Mouse (Mus musculus): ENCODE data around the gene Pcgf2. TPM values are rescaled to one million over a fixed set of nuclear protein-coding genes. Genes with fewer than 3 reads are reported as not detected.

Pcgf2 gene
- total and polyA plus RNA-seq, 2 experiments: 0.37 to 12.0 TPM

- H3K4me3 ChIP-seq (ENCODE audit: insufficient read depth, low read depth, low read length): peak within 1 kb of the TSS; percentile 97
- H3K27ac ChIP-seq (replicated peaks; ENCODE audit: insufficient read depth, low read depth, low read length): peak within 1 kb of the TSS; percentile 95
- no peak for TF ChIP-seq CTCF (IDR thresholded peaks at IDR 0.05; ENCODE audit: low read depth, low read length)
- TF ChIP-seq POLR2A (IDR thresholded peaks at IDR 0.05; ENCODE audit: extremely low read depth, insufficient read depth, low read length): 0 out of 2 replicates have a peak, but pooled peaks have one; percentile 41
- DNase-seq (ENCODE audit: extremely low read depth, low read depth, low spot score): peak; percentile 27
- H3K79me2 ChIP-seq (ENCODE audit: control insufficient read depth, insufficient read depth, low read length): peaks cover 36% of the 10 kb centered on the region
- peaks cover 17% of the 10 kb centered on the region for H3K4me1 ChIP-seq (ENCODE audit: control insufficient read depth, insufficient read depth, low read length)
- H3K27me3 ChIP-seq (ENCODE audit: control insufficient read depth, insufficient read depth, low read length): no peaks in the 10 kb centered on the region
- peak within 1 kb of the TSS; percentile 93 for H3K9ac ChIP-seq (ENCODE audit: low read depth, low read length)
- 1% methylated on average over 63 of the region's 63 CpGs for WGBS
- H3K36me3 ChIP-seq (ENCODE audit: control insufficient read depth, insufficient read depth, low read length): peaks cover 4% of the 10 kb centered on the region
Observed at GRCm38 (mm10) chr11:97744063-97744717, 43.9 kb upstream of the Pcgf2 start, which contains the start of gene Pip4k2b. Pip4k2b (minus strand) TSS chr11:97744704.

DNA sequence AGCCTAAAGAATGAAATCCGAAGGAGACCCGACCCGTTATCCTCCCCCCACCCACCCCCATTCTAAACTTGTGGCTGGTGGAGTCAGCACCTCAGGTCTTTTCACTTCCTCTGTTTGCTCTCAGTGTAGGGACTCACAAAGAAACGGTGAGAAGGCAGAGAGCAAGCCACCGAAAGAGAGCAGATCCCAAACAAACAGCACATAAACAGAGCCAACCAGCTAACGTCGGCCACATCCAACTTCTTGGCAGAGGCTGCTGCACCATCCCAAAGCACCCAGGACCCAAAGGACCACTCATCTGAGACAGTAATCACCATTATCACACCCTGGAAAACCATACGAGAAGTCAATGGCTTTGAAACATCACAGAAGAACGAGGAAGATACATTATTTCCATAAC is 43.1 kb upstream of the Pcgf2 start:
- Histone ChIP-seq H3K4me1 (ENCODE audit: control insufficient read depth, insufficient read depth, low read length) (peaks cover 17% of the 10 kb centered on the region), H3K36me3 (ENCODE audit: control insufficient read depth, insufficient read depth, low read length) (peaks cover 2% of the 10 kb centered on the region), H3K27me3 (ENCODE audit: control insufficient read depth, insufficient read depth, low read length) (no peaks in the 10 kb centered on the region), H3K9ac (ENCODE audit: low read depth, low read length) (peak overlapping the region; percentile 93), H3K4me3 (ENCODE audit: insufficient read depth, low read depth, low read length) (peak overlapping the region; percentile 81), H3K79me2 (ENCODE audit: control insufficient read depth, insufficient read depth, low read length) (peaks cover 36% of the 10 kb centered on the region), H3K27ac (replicated peaks; ENCODE audit: insufficient read depth, low read depth, low read length) (0 out of 2 replicates have a peak overlapping the region, but pooled peaks have one; percentile 5)
- DNase-seq (ENCODE audit: extremely low read depth, low read depth, low spot score): peak; percentile 37
- no peak for TF ChIP-seq POLR2A (IDR thresholded peaks at IDR 0.05; ENCODE audit: extremely low read depth, insufficient read depth, low read length)
- no peak for TF ChIP-seq CTCF (IDR thresholded peaks at IDR 0.05; ENCODE audit: low read depth, low read length)
- 9% methylated on average over 9 of the region's 9 CpGs for WGBS

DNA sequence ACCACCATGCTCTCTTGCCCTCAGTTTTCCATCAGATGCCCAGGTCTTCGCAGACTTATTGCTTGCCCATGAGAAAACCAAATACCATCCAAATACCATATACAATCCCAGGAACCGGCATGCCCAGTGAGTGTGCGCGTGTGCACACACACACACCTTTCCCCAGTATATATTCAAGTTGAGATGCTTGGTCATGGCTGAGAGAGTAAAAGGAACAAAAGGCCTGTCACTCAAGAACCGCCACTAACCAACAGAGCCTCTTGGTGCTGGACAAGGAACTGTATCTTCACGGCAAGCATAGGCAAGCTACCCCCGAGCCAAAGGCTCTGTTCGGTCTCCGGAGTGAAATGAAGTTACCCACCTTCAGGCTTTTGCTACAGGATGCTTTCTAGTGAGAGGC is 42.3 kb upstream of the Pcgf2 start:
- peaks cover 2% of the 10 kb centered on the region for H3K36me3 ChIP-seq (ENCODE audit: control insufficient read depth, insufficient read depth, low read length)
- H3K79me2 ChIP-seq (ENCODE audit: control insufficient read depth, insufficient read depth, low read length): peaks cover 36% of the 10 kb centered on the region
- no peaks in the 10 kb centered on the region for H3K27me3 ChIP-seq (ENCODE audit: control insufficient read depth, insufficient read depth, low read length)
- peaks cover 20% of the 10 kb centered on the region for H3K4me1 ChIP-seq (ENCODE audit: control insufficient read depth, insufficient read depth, low read length)
- DNase-seq (ENCODE audit: extremely low read depth, low read depth, low spot score): no peak
- H3K9ac ChIP-seq (ENCODE audit: low read depth, low read length): no peak overlapping the region
- no peak overlapping the region for H3K27ac ChIP-seq (replicated peaks; ENCODE audit: insufficient read depth, low read depth, low read length)
- no peak overlapping the region for H3K4me3 ChIP-seq (ENCODE audit: insufficient read depth, low read depth, low read length)
- no peak for TF ChIP-seq POLR2A (IDR thresholded peaks at IDR 0.05; ENCODE audit: extremely low read depth, insufficient read depth, low read length)
- no peak for TF ChIP-seq CTCF (IDR thresholded peaks at IDR 0.05; ENCODE audit: low read depth, low read length)
- WGBS: 84% methylated on average over 9 of the region's 9 CpGs

DNA sequence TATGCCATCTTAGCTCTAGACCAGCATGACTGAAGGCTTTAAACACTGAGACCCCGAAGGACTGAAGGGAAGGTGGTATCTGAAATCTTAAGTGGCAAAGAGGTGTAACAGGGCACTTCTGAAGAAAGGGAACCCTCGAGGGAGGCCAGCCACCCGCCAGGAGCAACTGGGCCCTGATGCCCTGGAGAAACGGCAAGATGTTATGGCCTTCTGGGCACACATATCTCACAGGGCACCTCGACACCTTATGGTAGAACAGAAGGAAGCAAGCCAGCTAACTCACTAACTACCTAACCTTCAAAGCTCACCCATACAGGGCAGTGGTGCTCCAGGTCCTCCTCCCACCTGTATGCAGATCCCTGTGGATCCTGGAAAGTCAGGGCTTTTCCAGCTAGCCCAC is 41.9 kb upstream of the Pcgf2 start:
- peaks cover 36% of the 10 kb centered on the region for H3K79me2 ChIP-seq (ENCODE audit: control insufficient read depth, insufficient read depth, low read length)
- H3K9ac ChIP-seq (ENCODE audit: low read depth, low read length): no peak overlapping the region
- no peaks in the 10 kb centered on the region for H3K27me3 ChIP-seq (ENCODE audit: control insufficient read depth, insufficient read depth, low read length)
- no peak overlapping the region for H3K27ac ChIP-seq (replicated peaks; ENCODE audit: insufficient read depth, low read depth, low read length)
- TF ChIP-seq CTCF (IDR thresholded peaks at IDR 0.05; ENCODE audit: low read depth, low read length) (no peak), POLR2A (IDR thresholded peaks at IDR 0.05; ENCODE audit: extremely low read depth, insufficient read depth, low read length) (no peak)
- H3K4me1 ChIP-seq (ENCODE audit: control insufficient read depth, insufficient read depth, low read length): peaks cover 22% of the 10 kb centered on the region
- H3K4me3 ChIP-seq (ENCODE audit: insufficient read depth, low read depth, low read length): no peak overlapping the region
- WGBS: 96% methylated on average over 5 of the region's 5 CpGs
- H3K36me3 ChIP-seq (ENCODE audit: control insufficient read depth, insufficient read depth, low read length): peaks cover 2% of the 10 kb centered on the region
- no peak for DNase-seq (ENCODE audit: extremely low read depth, low read depth, low spot score)

DNA sequence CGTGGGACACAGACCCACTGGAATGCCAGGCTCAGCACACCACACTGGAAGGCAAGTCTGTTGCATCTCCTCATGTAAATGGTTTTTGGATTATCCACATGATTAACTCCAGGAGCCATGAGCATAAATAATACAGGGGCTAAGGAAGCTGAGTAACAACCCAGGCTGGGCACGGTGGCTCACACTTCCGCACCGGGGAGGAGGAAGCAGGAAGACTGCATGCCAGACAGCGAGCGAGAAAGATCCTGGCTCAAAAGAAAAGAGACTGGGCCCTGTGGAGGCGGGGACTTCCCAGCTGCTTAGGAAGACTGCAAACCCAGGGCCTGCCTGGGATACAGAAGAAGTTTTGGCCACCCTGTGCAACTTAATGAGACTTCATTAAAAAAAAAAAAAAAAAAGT is 39.9 kb upstream of the Pcgf2 start:
- DNase-seq (ENCODE audit: extremely low read depth, low read depth, low spot score): no peak
- WGBS: 60% methylated on average over 7 of the region's 7 CpGs
- Histone ChIP-seq H3K9ac (ENCODE audit: low read depth, low read length) (no peak overlapping the region), H3K4me1 (ENCODE audit: control insufficient read depth, insufficient read depth, low read length) (peaks cover 22% of the 10 kb centered on the region), H3K36me3 (ENCODE audit: control insufficient read depth, insufficient read depth, low read length) (no peaks in the 10 kb centered on the region), H3K27me3 (ENCODE audit: control insufficient read depth, insufficient read depth, low read length) (no peaks in the 10 kb centered on the region), H3K27ac (replicated peaks; ENCODE audit: insufficient read depth, low read depth, low read length) (no peak overlapping the region), H3K4me3 (ENCODE audit: insufficient read depth, low read depth, low read length) (no peak overlapping the region), H3K79me2 (ENCODE audit: control insufficient read depth, insufficient read depth, low read length) (peaks cover 39% of the 10 kb centered on the region)
- TF ChIP-seq POLR2A (IDR thresholded peaks at IDR 0.05; ENCODE audit: extremely low read depth, insufficient read depth, low read length) (no peak), CTCF (IDR thresholded peaks at IDR 0.05; ENCODE audit: low read depth, low read length) (no peak)

DNA sequence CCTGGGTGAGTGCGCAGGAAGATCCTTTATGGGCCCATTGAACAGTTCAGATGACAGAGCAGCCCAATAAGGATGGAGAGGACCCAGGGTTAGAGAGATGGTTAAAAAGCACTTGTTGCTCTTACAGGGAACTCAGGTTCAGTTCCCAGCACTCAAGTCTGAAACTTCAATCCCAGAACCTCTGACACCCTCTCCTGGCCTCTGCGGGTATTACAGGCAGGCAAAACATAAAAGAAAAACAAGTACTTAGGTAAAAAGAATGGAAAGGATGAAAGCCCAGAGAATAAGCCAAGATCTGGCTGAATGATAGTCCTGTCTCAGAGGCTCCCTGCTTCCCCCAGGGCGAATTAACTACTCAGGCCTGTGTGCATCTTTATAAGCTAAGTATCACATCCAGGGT is 38.9 kb upstream of the Pcgf2 start:
- Histone ChIP-seq H3K27me3 (ENCODE audit: control insufficient read depth, insufficient read depth, low read length) (no peaks in the 10 kb centered on the region), H3K4me1 (ENCODE audit: control insufficient read depth, insufficient read depth, low read length) (peaks cover 22% of the 10 kb centered on the region), H3K9ac (ENCODE audit: low read depth, low read length) (no peak overlapping the region), H3K4me3 (ENCODE audit: insufficient read depth, low read depth, low read length) (no peak overlapping the region), H3K36me3 (ENCODE audit: control insufficient read depth, insufficient read depth, low read length) (no peaks in the 10 kb centered on the region), H3K27ac (replicated peaks; ENCODE audit: insufficient read depth, low read depth, low read length) (no peak overlapping the region), H3K79me2 (ENCODE audit: control insufficient read depth, insufficient read depth, low read length) (peaks cover 36% of the 10 kb centered on the region)
- 86% methylated on average over 3 of the region's 3 CpGs for WGBS
- TF ChIP-seq POLR2A (IDR thresholded peaks at IDR 0.05; ENCODE audit: extremely low read depth, insufficient read depth, low read length) (no peak), CTCF (IDR thresholded peaks at IDR 0.05; ENCODE audit: low read depth, low read length) (peak; percentile 5; the same call in 1 of the 2 replicates)
- no peak for DNase-seq (ENCODE audit: extremely low read depth, low read depth, low spot score)

Measured in liver, adult 2 months (tissue).